10 mouse cellular contexts compared by ENCODE assay signal in genomic region chr11:56727556-56727955, GRCm38 (mm10).
"Had no signal": no experiment of that assay in that cellular context is flagged by ENCODE, and none has a peak within 500 bp of the region (broad histone marks: within the 10 kb centered on the region; RNA-seq: fewer than 3 reads in every experiment).

No protein-coding gene starts in this region.

- H3K27ac ChIP-seq: left cerebral cortex, adult 2 months; limb, embryonic 15.5 days; liver, embryonic 12.5 days; midbrain, embryonic 12.5 days; neural tube, embryonic 13.5 days had no signal

- H3K36me3 ChIP-seq: limb, embryonic 15.5 days; liver, embryonic 12.5 days; midbrain, embryonic 12.5 days; neural tube, embryonic 13.5 days had no signal

- DNase-seq: retina, postnatal 1 day; right cerebral cortex, postnatal 14 days; thymus, postnatal 36 days had no signal

- H3K27me3 ChIP-seq: limb, embryonic 15.5 days; liver, embryonic 12.5 days; midbrain, embryonic 12.5 days; neural tube, embryonic 13.5 days had no signal

- H3K4me1 ChIP-seq: limb, embryonic 15.5 days; liver, embryonic 12.5 days; midbrain, embryonic 12.5 days had no signal

- H3K4me2 ChIP-seq: limb, embryonic 15.5 days; liver, embryonic 12.5 days; lung, embryonic 14.5 days; midbrain, embryonic 12.5 days; neural tube, embryonic 13.5 days had no signal

- H3K9ac ChIP-seq: limb, embryonic 15.5 days; liver, embryonic 12.5 days; lung, embryonic 14.5 days; midbrain, embryonic 12.5 days; neural tube, embryonic 13.5 days had no signal

- ATAC-seq: liver, embryonic 12.5 days; midbrain, embryonic 16.5 days had no signal

- H3K4me3 ChIP-seq: left cerebral cortex, adult 2 months; limb, embryonic 15.5 days; liver, embryonic 12.5 days; midbrain, embryonic 12.5 days; neural tube, embryonic 13.5 days had no signal

- H3K9me3 ChIP-seq: limb, embryonic 15.5 days; liver, embryonic 12.5 days; midbrain, embryonic 12.5 days; neural tube, embryonic 13.5 days had no signal
